Mouse (Mus musculus) spleen, adult 10 weeks (tissue): Measurements from ENCODE around the gene Rxylt1. TPM values are rescaled to one million over a fixed set of nuclear protein-coding genes. Genes with fewer than 3 reads are reported as not detected.

Source experiments
- polyA plus RNA-seq: library from polyadenylated mRNA; stranded (reverse); fragments of 350-450 nt; fragmentation: Illumina TruSeq; extraction: RNeasy Lipid Tissue Mini Kit (QIAGEN cat#74804); gene quantifications from one replicate; pipeline ENCODE4 v1.2.3, GENCODE M21; 2015; ENCODE audit warnings: low replicate concordance; ENCODE audit not compliant: insufficient read depth

Gene Rxylt1
- 34.8 TPM for polyA plus RNA-seq

GRCm38 (mm10) chr10:122096980-122097844 is at the start of gene Rxylt1:
Gene Rxylt1 (minus strand): TSS chr10:122097371.

GRCm38 (mm10) chr10:122046904-122047726 is 50.1 kb downstream of the Rxylt1 start, which contains the start of gene Srgap1:
Gene Srgap1 (minus strand): TSS chr10:122047315.

Other genes starting within 250 kb of the Rxylt1 start
- gene Srgap1, start 50.1 kb downstream of the Rxylt1 start, polyA plus RNA-seq, result 1.2 TPM